Mouse (Mus musculus): ENCODE measurements at regions not wholly inside any gene's neighbourhood (a gene's known extent, or its start where the extent isn't known, plus 50 kb on each side); places are given as distances from the start of the nearest gene placed in this dataset.

GRCm38 (mm10) chr5:102373972-102374755, 107.0 kb upstream of the Arhgap24 start:
- TF ChIP-seq CTCF (IDR thresholded peaks at IDR 0.05; ENCODE audit: low read depth, low read length) (no peak), EP300 (IDR thresholded peaks at IDR 0.05; ENCODE audit: insufficient read depth, low read depth, low read length) (no peak), POLR2A (IDR thresholded peaks at IDR 0.05; ENCODE audit: insufficient read depth, low read length) (no peak)
- no peaks in the 10 kb centered on the region for H3K9me3 ChIP-seq (replicated peaks; ENCODE audit: control insufficient read depth, insufficient read depth, low read length, poor library complexity, severe bottlenecking)
- no peaks in the 10 kb centered on the region for H3K4me1 ChIP-seq (ENCODE audit: control insufficient read depth, insufficient read depth, low read length)
- no peaks in the 10 kb centered on the region for H3K36me3 ChIP-seq (ENCODE audit: control insufficient read depth, insufficient read depth, low read length, poor library complexity, severe bottlenecking)
- no peak overlapping the region for H3K9ac ChIP-seq (ENCODE audit: low read depth, poor library complexity, severe bottlenecking)
- H3K27me3 ChIP-seq (ENCODE audit: control insufficient read depth, insufficient read depth, low read length, poor library complexity, severe bottlenecking): no peaks in the 10 kb centered on the region
- H3K27ac ChIP-seq (ENCODE audit: insufficient read depth, low read length): no peak overlapping the region
- no peak overlapping the region for H3K4me3 ChIP-seq (ENCODE audit: low read depth, low read length)

- Histone ChIP-seq H3K27me3 (ENCODE audit: control insufficient read depth, insufficient read depth, low read length, poor library complexity, severe bottlenecking) (no peaks in the 10 kb centered on the region), H3K27ac (ENCODE audit: insufficient read depth, low read length) (no peak overlapping the region)
Measured at GRCm38 (mm10) chr5:102375339-102375738, 105.9 kb upstream of the Arhgap24 start.

GRCm38 (mm10) chr5:102393941-102394340, 87.2 kb upstream of the Arhgap24 start:
- H3K9ac ChIP-seq (ENCODE audit: low read depth, poor library complexity, severe bottlenecking): no peak overlapping the region
- no peaks in the 10 kb centered on the region for H3K27me3 ChIP-seq (ENCODE audit: control insufficient read depth, insufficient read depth, low read length, poor library complexity, severe bottlenecking)
- no peaks in the 10 kb centered on the region for H3K4me1 ChIP-seq (ENCODE audit: control insufficient read depth, insufficient read depth, low read length)
- H3K4me3 ChIP-seq (ENCODE audit: low read depth, low read length): no peak overlapping the region
- H3K36me3 ChIP-seq (ENCODE audit: control insufficient read depth, insufficient read depth, low read length, poor library complexity, severe bottlenecking): no peaks in the 10 kb centered on the region
- no peaks in the 10 kb centered on the region for H3K9me3 ChIP-seq (replicated peaks; ENCODE audit: control insufficient read depth, insufficient read depth, low read length, poor library complexity, severe bottlenecking)
- TF ChIP-seq CTCF (IDR thresholded peaks at IDR 0.05; ENCODE audit: low read depth, low read length): no peak
- no peak for TF ChIP-seq EP300 (IDR thresholded peaks at IDR 0.05; ENCODE audit: insufficient read depth, low read depth, low read length)
- TF ChIP-seq POLR2A (IDR thresholded peaks at IDR 0.05; ENCODE audit: insufficient read depth, low read length): no peak
- no peak overlapping the region for H3K27ac ChIP-seq (ENCODE audit: insufficient read depth, low read length)

More at GRCm38 (mm10) chr5:102375339-102375738, 105.9 kb upstream of the Arhgap24 start:
- Histone ChIP-seq H3K36me3 (ENCODE audit: control insufficient read depth, insufficient read depth, low read length, poor library complexity, severe bottlenecking) (no peaks in the 10 kb centered on the region), H3K9me3 (replicated peaks; ENCODE audit: control insufficient read depth, insufficient read depth, low read length, poor library complexity, severe bottlenecking) (no peaks in the 10 kb centered on the region), H3K9ac (ENCODE audit: low read depth, poor library complexity, severe bottlenecking) (no peak overlapping the region), H3K4me3 (ENCODE audit: low read depth, low read length) (no peak overlapping the region), H3K4me1 (ENCODE audit: control insufficient read depth, insufficient read depth, low read length) (no peaks in the 10 kb centered on the region)
- TF ChIP-seq POLR2A (IDR thresholded peaks at IDR 0.05; ENCODE audit: insufficient read depth, low read length) (no peak), CTCF (IDR thresholded peaks at IDR 0.05; ENCODE audit: low read depth, low read length) (no peak), EP300 (IDR thresholded peaks at IDR 0.05; ENCODE audit: insufficient read depth, low read depth, low read length) (no peak)

GRCm38 (mm10) chr5:102395608-102396146, 85.5 kb upstream of the Arhgap24 start:
- no peak for TF ChIP-seq EP300 (IDR thresholded peaks at IDR 0.05; ENCODE audit: insufficient read depth, low read depth, low read length)
- Histone ChIP-seq H3K27me3 (ENCODE audit: control insufficient read depth, insufficient read depth, low read length, poor library complexity, severe bottlenecking) (no peaks in the 10 kb centered on the region), H3K4me3 (ENCODE audit: low read depth, low read length) (no peak overlapping the region), H3K9ac (ENCODE audit: low read depth, poor library complexity, severe bottlenecking) (no peak overlapping the region), H3K27ac (ENCODE audit: insufficient read depth, low read length) (no peak overlapping the region), H3K36me3 (ENCODE audit: control insufficient read depth, insufficient read depth, low read length, poor library complexity, severe bottlenecking) (no peaks in the 10 kb centered on the region), H3K9me3 (replicated peaks; ENCODE audit: control insufficient read depth, insufficient read depth, low read length, poor library complexity, severe bottlenecking) (no peaks in the 10 kb centered on the region), H3K4me1 (ENCODE audit: control insufficient read depth, insufficient read depth, low read length) (no peaks in the 10 kb centered on the region)

GRCm38 (mm10) chr5:102399006-102399405, 82.2 kb upstream of the Arhgap24 start:
- Histone ChIP-seq H3K27ac (ENCODE audit: insufficient read depth, low read length) (no peak overlapping the region), H3K27me3 (ENCODE audit: control insufficient read depth, insufficient read depth, low read length, poor library complexity, severe bottlenecking) (no peaks in the 10 kb centered on the region), H3K4me1 (ENCODE audit: control insufficient read depth, insufficient read depth, low read length) (no peaks in the 10 kb centered on the region), H3K9me3 (replicated peaks; ENCODE audit: control insufficient read depth, insufficient read depth, low read length, poor library complexity, severe bottlenecking) (no peaks in the 10 kb centered on the region), H3K9ac (ENCODE audit: low read depth, poor library complexity, severe bottlenecking) (no peak overlapping the region), H3K4me3 (ENCODE audit: low read depth, low read length) (no peak overlapping the region), H3K36me3 (ENCODE audit: control insufficient read depth, insufficient read depth, low read length, poor library complexity, severe bottlenecking) (no peaks in the 10 kb centered on the region)
- TF ChIP-seq CTCF (IDR thresholded peaks at IDR 0.05; ENCODE audit: low read depth, low read length) (no peak), EP300 (IDR thresholded peaks at IDR 0.05; ENCODE audit: insufficient read depth, low read depth, low read length) (no peak), POLR2A (IDR thresholded peaks at IDR 0.05; ENCODE audit: insufficient read depth, low read length) (no peak)

GRCm38 (mm10) chr5:102417642-102418041, 63.5 kb upstream of the Arhgap24 start:
- no peaks in the 10 kb centered on the region for H3K9me3 ChIP-seq (replicated peaks; ENCODE audit: control insufficient read depth, insufficient read depth, low read length, poor library complexity, severe bottlenecking)
- no peak overlapping the region for H3K4me3 ChIP-seq (ENCODE audit: low read depth, low read length)
- H3K9ac ChIP-seq (ENCODE audit: low read depth, poor library complexity, severe bottlenecking): no peak overlapping the region
- H3K36me3 ChIP-seq (ENCODE audit: control insufficient read depth, insufficient read depth, low read length, poor library complexity, severe bottlenecking): no peaks in the 10 kb centered on the region
- no peaks in the 10 kb centered on the region for H3K27me3 ChIP-seq (ENCODE audit: control insufficient read depth, insufficient read depth, low read length, poor library complexity, severe bottlenecking)
- no peaks in the 10 kb centered on the region for H3K4me1 ChIP-seq (ENCODE audit: control insufficient read depth, insufficient read depth, low read length)
- no peak for TF ChIP-seq CTCF (IDR thresholded peaks at IDR 0.05; ENCODE audit: low read depth, low read length)
- TF ChIP-seq POLR2A (IDR thresholded peaks at IDR 0.05; ENCODE audit: insufficient read depth, low read length): no peak
- TF ChIP-seq EP300 (IDR thresholded peaks at IDR 0.05; ENCODE audit: insufficient read depth, low read depth, low read length): no peak
- no peak overlapping the region for H3K27ac ChIP-seq (ENCODE audit: insufficient read depth, low read length)

Data from ES-Bruce4 (cell line).